Mouse (Mus musculus): Measurements from ENCODE around the gene Lamc3. TPM values are rescaled to one million over a fixed set of nuclear protein-coding genes. Genes with fewer than 3 reads are reported as not detected.

Lamc3 gene
- polyA plus RNA-seq, 1 experiment, result 4.4 TPM

DNA sequence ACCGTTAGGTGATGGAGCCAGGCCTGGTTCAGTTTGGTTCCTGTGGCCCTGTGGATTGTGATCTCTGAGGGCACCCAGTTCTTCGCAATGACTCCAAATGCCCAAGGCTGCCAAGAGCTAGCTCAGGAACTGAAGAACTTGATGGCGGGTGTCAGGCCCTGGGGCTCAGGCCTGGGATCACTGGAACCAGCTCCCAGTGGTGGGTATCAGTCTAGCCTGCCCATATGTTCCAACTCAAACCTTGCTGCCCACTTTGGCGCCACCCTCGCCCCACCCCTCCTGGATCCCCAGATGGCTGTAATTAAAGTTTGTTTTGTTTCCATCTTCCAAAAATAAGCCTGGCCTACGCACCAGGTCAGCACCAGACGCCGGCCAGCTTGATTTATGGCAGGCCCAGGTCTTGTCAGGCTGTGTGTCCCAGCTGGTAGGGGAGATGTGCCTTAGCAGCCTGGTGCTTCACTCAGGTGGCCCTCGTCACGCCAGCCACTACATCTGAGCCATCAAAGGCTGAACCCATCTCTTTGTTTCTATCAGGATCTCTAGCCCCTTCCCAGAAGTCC, 6.1 kb downstream of the Lamc3 start:
- no peaks in the 10 kb centered on the region for H3K36me3 ChIP-seq (ENCODE audit: control insufficient read depth, insufficient read depth, low read length)
- TF ChIP-seq POLR2A (IDR thresholded peaks at IDR 0.05; ENCODE audit: low read depth, low read length) (no peak), CTCF (IDR thresholded peaks at IDR 0.05; ENCODE audit: extremely low read depth, insufficient read length, insufficient replicate concordance, low read depth, low read length) (no peak)
- 0 out of 2 replicates have a peak, but pooled peaks cover 2% of the 10 kb centered on the region for H3K27me3 ChIP-seq (ENCODE audit: control insufficient read depth, insufficient read depth, low read length)
- no peak overlapping the region for H3K4me3 ChIP-seq (ENCODE audit: low read depth, low read length)
- 71% methylated on average over 10 of the region's 10 CpGs for WGBS
- no peaks in the 10 kb centered on the region for H3K4me1 ChIP-seq (ENCODE audit: control insufficient read depth, insufficient read depth, insufficient read length, low read length)
- H3K27ac ChIP-seq (ENCODE audit: insufficient read depth, low read depth, low read length), result no peak overlapping the region

- 71% methylated on average over 13 of the region's 13 CpGs for WGBS
- Histone ChIP-seq H3K36me3 (ENCODE audit: control insufficient read depth, insufficient read depth, low read length) (no peaks in the 10 kb centered on the region), H3K27me3 (ENCODE audit: control insufficient read depth, insufficient read depth, low read length) (0 out of 2 replicates have a peak, but pooled peaks cover 2% of the 10 kb centered on the region), H3K27ac (ENCODE audit: insufficient read depth, low read depth, low read length) (no peak overlapping the region), H3K4me1 (ENCODE audit: control insufficient read depth, insufficient read depth, insufficient read length, low read length) (no peaks in the 10 kb centered on the region), H3K4me3 (ENCODE audit: low read depth, low read length) (no peak overlapping the region)
- TF ChIP-seq POLR2A (IDR thresholded peaks at IDR 0.05; ENCODE audit: low read depth, low read length) (no peak), CTCF (IDR thresholded peaks at IDR 0.05; ENCODE audit: extremely low read depth, insufficient read length, insufficient replicate concordance, low read depth, low read length) (no peak)
Measured at GRCm38 (mm10) chr2:31894221-31894870, 7.3 kb downstream of the Lamc3 start.

DNA sequence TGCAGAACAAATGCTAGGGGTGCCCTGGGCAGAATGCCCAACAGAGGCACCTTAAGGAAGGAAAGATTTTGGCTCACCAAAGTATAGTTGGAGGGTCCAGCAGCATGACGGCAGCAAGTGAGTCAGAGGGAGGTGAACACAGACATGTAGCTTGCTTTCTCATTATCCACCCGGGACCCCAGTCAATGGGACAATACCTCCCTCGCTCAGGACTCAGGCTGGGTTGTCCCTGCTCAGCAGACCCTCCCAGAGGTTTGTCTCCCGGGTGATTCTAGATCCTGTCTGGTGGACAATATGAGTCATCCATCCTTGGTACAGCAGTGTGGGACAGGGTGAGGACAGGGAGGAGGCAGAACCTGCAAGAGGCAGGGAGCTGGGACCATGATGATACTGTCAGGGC, 13.8 kb downstream of the Lamc3 start:
- Histone ChIP-seq H3K27me3 (ENCODE audit: control insufficient read depth, insufficient read depth, low read length) (no peaks in the 10 kb centered on the region), H3K4me3 (ENCODE audit: low read depth, low read length) (no peak overlapping the region), H3K36me3 (ENCODE audit: control insufficient read depth, insufficient read depth, low read length) (no peaks in the 10 kb centered on the region), H3K4me1 (ENCODE audit: control insufficient read depth, insufficient read depth, insufficient read length, low read length) (no peaks in the 10 kb centered on the region), H3K27ac (ENCODE audit: insufficient read depth, low read depth, low read length) (no peak overlapping the region)
- TF ChIP-seq CTCF (IDR thresholded peaks at IDR 0.05; ENCODE audit: extremely low read depth, insufficient read length, insufficient replicate concordance, low read depth, low read length) (no peak), POLR2A (IDR thresholded peaks at IDR 0.05; ENCODE audit: low read depth, low read length) (no peak)
- WGBS, result 74% methylated on average over 4 of the region's 4 CpGs

GRCm38 (mm10) chr2:31901659-31902362, 14.7 kb downstream of the Lamc3 start:
- 42% methylated on average over 4 of the region's 4 CpGs for WGBS
- Histone ChIP-seq H3K4me3 (ENCODE audit: low read depth, low read length) (no peak overlapping the region), H3K27me3 (ENCODE audit: control insufficient read depth, insufficient read depth, low read length) (no peaks in the 10 kb centered on the region), H3K27ac (ENCODE audit: insufficient read depth, low read depth, low read length) (no peak overlapping the region), H3K36me3 (ENCODE audit: control insufficient read depth, insufficient read depth, low read length) (no peaks in the 10 kb centered on the region), H3K4me1 (ENCODE audit: control insufficient read depth, insufficient read depth, insufficient read length, low read length) (no peaks in the 10 kb centered on the region)
- TF ChIP-seq POLR2A (IDR thresholded peaks at IDR 0.05; ENCODE audit: low read depth, low read length), result no peak
- no peak for TF ChIP-seq CTCF (IDR thresholded peaks at IDR 0.05; ENCODE audit: extremely low read depth, insufficient read length, insufficient replicate concordance, low read depth, low read length)

DNA sequence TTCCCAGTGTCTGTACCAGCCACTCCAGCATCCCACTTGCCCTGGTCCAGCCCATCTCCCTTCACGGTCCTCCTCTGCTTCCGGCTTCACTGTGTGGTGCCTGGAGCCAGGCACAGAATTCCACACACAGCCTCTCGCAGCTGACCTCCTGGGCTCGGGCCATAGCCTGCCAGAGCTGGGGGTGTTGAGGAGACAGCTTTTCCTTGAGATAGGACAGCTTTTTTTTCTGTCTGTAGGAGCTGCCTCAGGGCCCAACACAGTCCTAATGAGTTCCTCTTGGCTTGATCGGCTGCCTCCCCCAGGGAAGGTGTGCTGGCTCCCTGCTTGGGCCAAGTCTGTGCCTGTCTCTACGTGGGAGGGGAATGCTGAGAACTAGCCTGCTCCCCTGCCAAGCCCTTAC, 17.0 kb downstream of the Lamc3 start:
- Histone ChIP-seq H3K4me3 (ENCODE audit: low read depth, low read length) (no peak overlapping the region), H3K4me1 (ENCODE audit: control insufficient read depth, insufficient read depth, insufficient read length, low read length) (no peaks in the 10 kb centered on the region), H3K36me3 (ENCODE audit: control insufficient read depth, insufficient read depth, low read length) (no peaks in the 10 kb centered on the region), H3K27me3 (ENCODE audit: control insufficient read depth, insufficient read depth, low read length) (no peaks in the 10 kb centered on the region), H3K27ac (ENCODE audit: insufficient read depth, low read depth, low read length) (no peak overlapping the region)
- WGBS, result 54% methylated on average over 6 of the region's 6 CpGs
- TF ChIP-seq CTCF (IDR thresholded peaks at IDR 0.05; ENCODE audit: extremely low read depth, insufficient read length, insufficient replicate concordance, low read depth, low read length) (no peak), POLR2A (IDR thresholded peaks at IDR 0.05; ENCODE audit: low read depth, low read length) (no peak)

DNA sequence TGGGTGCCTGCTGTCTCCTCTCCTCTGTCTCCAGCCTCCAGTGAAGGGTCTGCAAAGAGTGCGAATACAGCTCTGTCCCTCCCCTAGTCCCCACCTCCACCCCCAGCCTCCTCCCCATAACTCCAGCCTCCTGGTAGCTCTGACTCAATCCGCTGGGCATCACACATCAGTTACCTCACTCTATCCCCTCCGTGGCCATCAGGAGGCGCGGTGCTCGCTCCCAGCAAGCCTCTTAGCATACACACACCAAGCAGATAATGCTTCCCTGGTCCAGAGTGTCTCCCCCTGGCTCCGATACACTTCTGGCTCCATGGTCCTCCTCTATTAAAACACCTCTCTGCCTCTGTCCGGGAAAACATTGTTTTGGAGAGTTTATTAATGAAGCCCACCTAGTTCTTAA, 17.5 kb downstream of the Lamc3 start:
- Histone ChIP-seq H3K27ac (ENCODE audit: insufficient read depth, low read depth, low read length) (no peak overlapping the region), H3K27me3 (ENCODE audit: control insufficient read depth, insufficient read depth, low read length) (no peaks in the 10 kb centered on the region), H3K36me3 (ENCODE audit: control insufficient read depth, insufficient read depth, low read length) (no peaks in the 10 kb centered on the region), H3K4me1 (ENCODE audit: control insufficient read depth, insufficient read depth, insufficient read length, low read length) (no peaks in the 10 kb centered on the region), H3K4me3 (ENCODE audit: low read depth, low read length) (no peak overlapping the region)
- WGBS, result 21% methylated on average over 8 of the region's 8 CpGs
- TF ChIP-seq POLR2A (IDR thresholded peaks at IDR 0.05; ENCODE audit: low read depth, low read length) (no peak), CTCF (IDR thresholded peaks at IDR 0.05; ENCODE audit: extremely low read depth, insufficient read length, insufficient replicate concordance, low read depth, low read length) (no peak)

DNA sequence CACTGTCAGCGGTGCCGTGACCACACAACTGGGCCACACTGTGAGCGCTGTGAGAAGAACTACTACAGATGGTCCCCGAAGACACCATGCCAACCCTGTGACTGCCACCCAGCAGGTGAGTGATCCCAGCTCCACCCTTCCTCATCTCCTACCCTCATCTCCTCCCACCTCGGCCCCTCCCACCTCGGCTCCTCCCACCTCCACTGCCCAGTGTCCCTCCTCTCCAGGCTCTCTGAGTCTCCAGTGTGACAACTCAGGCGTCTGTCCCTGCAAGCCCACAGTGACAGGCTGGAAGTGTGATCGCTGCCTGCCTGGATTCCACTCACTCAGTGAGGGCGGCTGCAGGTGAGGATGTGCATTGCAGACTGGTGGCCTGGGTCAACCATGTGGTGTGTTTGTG, 18.6 kb downstream of the Lamc3 start:
- H3K27me3 ChIP-seq (ENCODE audit: control insufficient read depth, insufficient read depth, low read length), result no peaks in the 10 kb centered on the region
- H3K36me3 ChIP-seq (ENCODE audit: control insufficient read depth, insufficient read depth, low read length), result no peaks in the 10 kb centered on the region
- no peak overlapping the region for H3K27ac ChIP-seq (ENCODE audit: insufficient read depth, low read depth, low read length)
- WGBS, result 35% methylated on average over 9 of the region's 9 CpGs
- no peaks in the 10 kb centered on the region for H3K4me1 ChIP-seq (ENCODE audit: control insufficient read depth, insufficient read depth, insufficient read length, low read length)
- no peak overlapping the region for H3K4me3 ChIP-seq (ENCODE audit: low read depth, low read length)
- no peak for TF ChIP-seq CTCF (IDR thresholded peaks at IDR 0.05; ENCODE audit: extremely low read depth, insufficient read length, insufficient replicate concordance, low read depth, low read length)
- TF ChIP-seq POLR2A (IDR thresholded peaks at IDR 0.05; ENCODE audit: low read depth, low read length), result no peak

Data from small intestine, adult 2 months (tissue).